Mouse (Mus musculus): ENCODE results near the gene Capg. TPM values are rescaled to one million over a fixed set of nuclear protein-coding genes. Genes with fewer than 3 reads are reported as not detected.

Capg gene
- total and polyA plus RNA-seq, 3 experiments: 241 to 283 TPM; not detected in 1

- Histone ChIP-seq H3K79me2 (ENCODE audit: control insufficient read depth, insufficient read depth, low read length, poor library complexity) (peaks cover 5% of the 10 kb centered on the region), H3K4me1 (ENCODE audit: control insufficient read depth in 1 of 2, insufficient read depth in 2 of 2, low read length in 2 of 2) (peaks cover 8 to 15% of the 10 kb centered on the region in 2 experiments), H3K9ac (ENCODE audit: control insufficient read depth, low read depth, low read length, poor library complexity, severe bottlenecking) (peak overlapping the region; percentile 92), H3K4me3 (ENCODE audit: control insufficient read depth in 1 of 2, insufficient read depth in 1 of 2, low read depth in 2 of 2, low read length in 2 of 2) (peak overlapping the region; percentile 68 to 81), H3K27me3 (ENCODE audit: control insufficient read depth in 1 of 2, insufficient read depth in 2 of 2, low read length in 2 of 2) (no peaks in the 10 kb centered on the region), H3K36me3 (ENCODE audit: control insufficient read depth in 1 of 2, insufficient read depth in 2 of 2, low read length in 2 of 2) (peaks cover 0 to 9% of the 10 kb centered on the region in 2 experiments; a peak in 3 of 4 replicates), H3K9me3 (replicated peaks; ENCODE audit: insufficient read depth, low read length) (no peaks in the 10 kb centered on the region), H3K27ac (ENCODE audit: control insufficient read depth, low read depth, low read length) (peak overlapping the region; percentile 66)
- DNase-seq (ENCODE audit: low read depth, low spot score): peak; percentile 77
- TF ChIP-seq SMC3 (IDR thresholded peaks at IDR 0.05; ENCODE audit: low read depth, low read length) (no peak), ELF1 (IDR thresholded peaks at IDR 0.05; ENCODE audit: low read depth, low read length) (peak; percentile 79), GATA1 (IDR thresholded peaks at IDR 0.05; ENCODE audit: low read depth, low read length) (no peak), NRF1 (IDR thresholded peaks at IDR 0.05; ENCODE audit: insufficient read depth, low read depth, low read length, poor library complexity, severe bottlenecking) (no peak), TAL1 (IDR thresholded peaks at IDR 0.05; ENCODE audit: low read length) (no peak), CTCF (IDR thresholded peaks at IDR 0.05 in 2 of 3, conservative IDR thresholded peaks at IDR 0.05 in 1 of 3; ENCODE audit: control insufficient read depth in 1 of 3, insufficient read depth in 1 of 3, low read depth in 2 of 3, low read length in 3 of 3, poor library complexity in 1 of 3, severe bottlenecking in 1 of 3) (no peak), USF1 (IDR thresholded peaks at IDR 0.05; ENCODE audit: low read depth, low read length) (no peak), TBP (IDR thresholded peaks at IDR 0.05; ENCODE audit: low read depth, low read length) (peak; percentile 63; the same call in 1 of the 2 replicates), ZMIZ1 (IDR thresholded peaks at IDR 0.05; ENCODE audit: low read depth, low read length) (peak; percentile 51; the same call in 1 of the 2 replicates), POLR2AphosphoS5 (IDR thresholded peaks at IDR 0.05; ENCODE audit: borderline replicate concordance, low read depth, low read length) (no peak), NELFE (IDR thresholded peaks at IDR 0.05; ENCODE audit: low read depth, low read length) (no peak), MAZ (IDR thresholded peaks at IDR 0.05; ENCODE audit: low read depth, low read length) (no peak), MAFK (IDR thresholded peaks at IDR 0.05; ENCODE audit: borderline replicate concordance, low read depth, low read length) (no peak), MEF2A (IDR thresholded peaks at IDR 0.05; ENCODE audit: extremely low read depth, insufficient replicate concordance, low read depth, low read length, poor library complexity, severe bottlenecking) (no peak), BHLHE40 (IDR thresholded peaks at IDR 0.05; ENCODE audit: borderline replicate concordance, low read depth, low read length) (no peak), ZKSCAN1 (IDR thresholded peaks at IDR 0.05; ENCODE audit: low read depth, low read length) (no peak), USF2 (IDR thresholded peaks at IDR 0.05; ENCODE audit: borderline replicate concordance in 1 of 2, insufficient read depth in 1 of 2, low read depth in 1 of 2, low read length in 2 of 2) (no peak), KAT2A (conservative IDR thresholded peaks at IDR 0.05; ENCODE audit: low read depth, low read length) (no peak), POLR2A (IDR thresholded peaks at IDR 0.05; ENCODE audit: control insufficient read depth in 1 of 2, insufficient read depth in 1 of 2, low read depth in 1 of 2, low read length in 2 of 2, poor library complexity in 1 of 2) (no peak), EP300 (IDR thresholded peaks at IDR 0.05; ENCODE audit: low read depth in 1 of 2, low read length in 2 of 2) (no peak; a peak in 1 of 4 replicates), SIN3A (IDR thresholded peaks at IDR 0.05; ENCODE audit: low read length) (peak; percentile 69; the same call in 1 of the 2 replicates), MXI1 (IDR thresholded peaks at IDR 0.05; ENCODE audit: low read depth, low read length) (peak; percentile 85), ZC3H11A (IDR thresholded peaks at IDR 0.05; ENCODE audit: low read depth, low read length) (no peak), E2F4 (IDR thresholded peaks at IDR 0.05; ENCODE audit: borderline replicate concordance, low read depth, low read length) (no peak), CHD1 (IDR thresholded peaks at IDR 0.05; ENCODE audit: low read depth, low read length) (no peak), MAX (IDR thresholded peaks at IDR 0.05; ENCODE audit: low read length) (peak; percentile 73), RCOR1 (IDR thresholded peaks at IDR 0.05; ENCODE audit: low read depth, low read length) (no peak), TCF12 (IDR thresholded peaks at IDR 0.05; ENCODE audit: low read depth, low read length) (no peak), ZNF384 (IDR thresholded peaks at IDR 0.05; ENCODE audit: low read depth, low read length) (no peak), MYC (IDR thresholded peaks at IDR 0.05; ENCODE audit: low read depth, low read length) (peak; percentile 83), MYB (IDR thresholded peaks at IDR 0.05; ENCODE audit: low read depth, low read length) (no peak), RAD21 (IDR thresholded peaks at IDR 0.05; ENCODE audit: low read depth, low read length) (no peak), UBTF (IDR thresholded peaks at IDR 0.05; ENCODE audit: borderline replicate concordance, insufficient read depth, low read depth, low read length) (no peak), GABPA (IDR thresholded peaks at IDR 0.05; ENCODE audit: low read depth, low read length) (no peak), ETS1 (IDR thresholded peaks at IDR 0.05; ENCODE audit: low read depth, low read length) (no peak; the same call in none of the 2 replicates), CHD2 (IDR thresholded peaks at IDR 0.05; ENCODE audit: low read length) (no peak)
These were observed 54.8 kb downstream of the Capg start for GRCm38 (mm10) chr6:72598791-72599557.
